Mouse (Mus musculus) inflammation-experienced regulatory T-cells, adult 6 months (primary cell): ENCODE results near the gene Cdc25b. TPM values are rescaled to one million over a fixed set of nuclear protein-coding genes. Genes with fewer than 3 reads are reported as not detected.

Experiments used
- ATAC-seq: one replicate; pipeline ENCODE4 v1.8.0; 2017
- polyA plus RNA-seq, 3 experiments: library from polyadenylated mRNA; unstranded; fragments of 100-300 nt; shearing (Covaris generic); gene quantifications; one replicate each; pipeline ENCODE4 v1.2.1; 2017

Gene Cdc25b
- polyA plus RNA-seq, 3 experiments from 2014 or later = 55.5 to 163 (median 71.5) TPM

DNA sequence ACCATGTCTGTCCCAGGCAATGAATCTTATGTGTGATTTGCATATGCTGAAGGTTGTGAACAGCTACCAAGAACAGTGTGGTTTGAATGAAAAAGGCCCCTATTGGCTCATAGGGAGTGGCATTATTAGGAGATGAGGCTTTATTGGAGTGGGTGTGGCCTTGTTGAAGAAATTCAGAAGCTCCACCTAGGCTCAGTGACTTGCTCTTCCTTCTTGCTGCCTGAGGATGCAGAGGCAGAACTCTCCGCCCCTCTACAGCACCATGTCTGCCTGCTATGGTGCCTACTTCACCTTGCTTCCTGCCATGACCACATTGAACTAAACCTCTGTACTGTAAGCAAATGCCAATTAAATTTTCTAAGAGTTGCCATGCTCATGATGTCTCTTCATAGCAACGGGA, 45.8 kb downstream of the Cdc25b start:
- peak; percentile 15 for ATAC-seq

DNA sequence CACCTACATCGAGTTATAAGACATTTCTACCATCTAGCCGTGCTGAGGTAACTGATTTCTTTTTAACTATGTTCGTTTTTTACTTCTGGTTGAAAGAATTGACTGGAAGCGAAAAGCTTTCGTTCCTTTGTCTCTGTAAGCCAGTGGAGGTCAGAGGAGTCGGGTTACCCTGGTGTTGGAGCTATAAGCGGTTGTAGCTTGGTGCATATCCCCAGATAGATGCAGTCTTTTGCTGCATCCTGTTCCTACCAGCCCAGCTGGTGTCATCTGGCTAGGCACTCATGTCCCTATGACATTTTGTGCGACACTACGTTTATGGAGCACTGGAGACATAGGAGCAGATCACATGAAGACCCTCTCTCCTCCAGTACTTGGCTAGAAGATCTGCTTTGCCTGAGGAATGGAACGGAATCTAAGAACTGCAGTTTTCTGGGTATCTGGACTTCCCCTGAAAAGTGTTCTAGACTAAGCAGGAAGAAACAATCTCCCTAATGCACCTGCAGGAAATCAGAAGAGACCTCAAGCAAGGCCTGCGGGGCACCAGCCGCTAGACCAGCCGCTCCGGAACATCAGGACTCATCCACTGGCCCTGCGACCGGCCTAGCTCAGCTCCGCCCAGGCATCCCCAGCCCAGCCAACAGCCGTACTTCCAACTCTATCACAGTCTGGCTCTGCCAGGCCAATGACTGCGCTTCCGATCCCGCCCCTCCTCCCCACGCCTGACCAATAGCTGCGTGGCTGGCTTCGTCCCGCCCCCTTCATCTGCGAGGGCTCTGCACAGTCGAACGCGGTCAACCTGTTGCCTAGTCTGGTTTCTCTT, 46.8 kb downstream of the Cdc25b start, which contains the start of gene Mavs:
Mavs (plus strand) TSS at position 757 of the 820 bp plus-strand sequence.
- peak; percentile 98 for ATAC-seq

DNA sequence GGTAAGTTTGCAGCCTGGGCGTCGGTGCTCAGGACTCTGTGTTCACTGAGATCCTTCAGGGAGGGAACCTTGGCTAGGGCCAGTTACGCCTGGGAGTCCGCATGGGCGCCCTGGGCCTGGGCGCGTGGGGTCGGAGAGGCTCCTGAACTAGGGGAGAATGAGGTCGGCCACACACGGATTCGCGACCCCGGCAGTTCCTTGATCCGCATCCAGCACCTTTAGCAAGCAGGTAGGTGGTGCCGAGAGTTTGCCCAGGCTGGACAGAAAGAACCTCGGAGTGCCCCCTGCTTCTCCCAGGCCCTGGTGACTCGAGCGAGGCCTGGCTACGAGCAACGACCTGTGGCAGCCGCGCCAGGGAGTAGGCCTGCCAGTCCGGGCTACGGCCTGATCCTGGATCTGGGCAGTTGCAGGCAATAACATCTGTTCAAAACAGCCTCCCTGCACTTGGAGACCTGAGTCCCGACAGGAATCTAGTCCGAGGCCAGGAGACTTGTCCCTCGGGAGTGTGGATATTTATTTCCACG, 47.4 kb downstream of the Cdc25b start:
- no peak for ATAC-seq

DNA sequence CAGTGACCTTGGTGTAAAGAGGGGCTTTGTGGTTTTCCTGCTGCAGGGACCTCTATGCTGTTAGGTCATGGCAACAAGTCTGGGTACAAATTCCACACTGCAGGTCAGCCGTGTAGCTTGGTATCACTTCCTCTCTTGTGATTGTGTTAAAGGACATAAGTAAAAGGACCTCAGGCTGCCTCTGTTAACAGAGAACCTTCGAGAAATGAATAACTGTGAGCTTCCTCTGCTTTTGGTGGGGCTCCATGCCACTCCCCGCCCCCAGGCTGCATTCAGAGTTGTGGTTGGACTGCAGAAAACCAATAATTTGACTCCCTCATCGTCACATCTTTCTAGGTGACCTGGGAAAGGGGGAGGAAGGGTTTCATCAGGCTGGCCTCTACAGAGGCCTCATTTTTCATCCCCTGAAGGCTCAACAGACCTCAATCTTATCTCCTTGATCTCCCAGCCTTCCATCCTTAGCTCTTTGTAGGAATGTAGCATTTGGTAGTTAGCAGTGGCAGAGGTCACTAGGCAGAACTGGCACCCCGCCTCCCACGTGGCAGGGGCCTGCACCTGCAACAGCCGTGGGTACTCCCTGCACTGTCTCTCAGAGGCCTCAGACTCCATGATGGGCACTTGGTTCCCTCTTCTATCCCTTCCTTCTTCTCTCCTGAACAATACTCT, 48.4 kb downstream of the Cdc25b start:
- no peak for ATAC-seq

DNA sequence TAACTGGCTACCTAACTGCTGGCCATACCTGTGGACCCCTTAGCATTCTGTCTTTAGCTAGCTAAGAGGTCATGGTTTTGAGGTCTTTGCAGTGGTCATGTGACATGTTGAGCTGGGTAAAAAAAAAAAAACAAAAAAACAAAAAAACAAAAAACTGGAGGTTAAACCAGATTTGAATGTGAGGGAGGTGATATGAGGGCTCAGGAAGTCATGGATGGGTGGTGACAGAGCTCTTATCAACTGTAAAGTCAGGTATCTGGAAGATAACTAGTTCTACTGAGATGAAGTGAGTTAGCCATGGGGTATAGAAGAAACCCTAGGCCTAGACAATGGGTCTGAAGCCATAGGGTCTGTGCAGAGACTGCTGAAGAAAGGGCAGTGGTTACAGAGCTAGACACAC, 55.4 kb downstream of the Cdc25b start:
- ATAC-seq = no peak

DNA sequence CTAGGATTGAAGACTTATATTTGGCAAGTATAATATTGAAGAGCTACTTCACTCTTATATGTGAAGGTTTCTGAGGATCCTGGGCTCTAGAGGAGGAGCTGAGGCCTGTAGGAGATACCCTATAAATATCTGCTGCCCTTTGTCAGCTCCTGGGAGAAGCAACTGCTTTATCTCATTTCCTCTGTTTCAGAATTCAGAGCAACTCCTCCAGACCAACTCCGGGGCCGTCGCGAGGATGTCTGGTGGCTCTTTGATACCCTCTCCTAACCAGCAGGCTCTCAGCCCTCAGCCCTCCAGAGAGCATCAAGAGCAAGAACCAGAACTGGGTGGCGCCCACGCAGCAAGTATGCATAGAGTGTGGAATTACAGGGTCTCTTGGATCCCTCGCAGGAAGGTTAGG, 56.2 kb downstream of the Cdc25b start:
- ATAC-seq = no peak

Other genes starting within 250 kb of the Cdc25b start
- under 1 TPM in 1 of 3 experiments, not detected in 2; 0.38 TPM for gene Gfra4, start 143.9 kb upstream of the Cdc25b start, polyA plus RNA-seq
- gene Adam33, start 123.1 kb upstream of the Cdc25b start, polyA plus RNA-seq = under 1 TPM in 2 of 3 experiments, not detected in 1; 0.15 to 0.42 TPM
- not detected for gene Siglec1, start 100.2 kb upstream of the Cdc25b start, polyA plus RNA-seq
- gene Hspa12b, start 59.7 kb upstream of the Cdc25b start, polyA plus RNA-seq = under 1 TPM in 2 of 3 experiments, not detected in 1; 0.10 to 0.40 TPM
- not detected for gene Gm11037, start 53.5 kb upstream of the Cdc25b start, polyA plus RNA-seq
- 10 to 100 TPM; 36.5 to 54.8 (median 46.3) TPM for gene 1700037H04Rik, start 26.9 kb upstream of the Cdc25b start, polyA plus RNA-seq
- 1 to 10 TPM; 2.4 to 3.1 (median 2.7) TPM for gene Cenpb, start 6.9 kb upstream of the Cdc25b start, polyA plus RNA-seq
- under 1 TPM in 2 of 3 experiments, not detected in 1; 0.47 to 0.54 TPM for gene Spef1, start 333 bp downstream of the Cdc25b start, polyA plus RNA-seq
- gene Ap5s1, start 20.1 kb downstream of the Cdc25b start, polyA plus RNA-seq = 10 to 100 TPM; 13.4 to 25.1 (median 20.9) TPM
- gene Mavs, start 47.1 kb downstream of the Cdc25b start, polyA plus RNA-seq = 10 to 100 TPM; 18.2 to 20.5 (median 18.8) TPM
- gene Pank2, start 75.5 kb downstream of the Cdc25b start, polyA plus RNA-seq = 10 to 100 TPM in 2 of 3 experiments, 1 to 10 TPM in 1; 9.9 to 12.1 (median 11.9) TPM
- gene Rnf24, start 165.9 kb downstream of the Cdc25b start, polyA plus RNA-seq = under 1 TPM; 0.72 to 0.91 (median 0.75) TPM